Comparison of ENCODE assay signal across 36 mouse cellular contexts in genomic region chr16:57099572-57100237, GRCm38 (mm10). TPM values are rescaled to one million over a fixed set of nuclear protein-coding genes. Genes with fewer than 3 reads are reported as not detected.
"Had no signal": no experiment of that assay in that cellular context is flagged by ENCODE, and none has a peak within 500 bp of the region (broad histone marks: within the 10 kb centered on the region; RNA-seq: fewer than 3 reads in every experiment).

No protein-coding gene starts in this region.

- H3K4me1 ChIP-seq: heart, embryonic 13.5 days; heart, embryonic 15.5 days; hindbrain, embryonic 13.5 days; hindbrain, embryonic 15.5 days; limb, embryonic 13.5 days; limb, embryonic 15.5 days; liver, embryonic 12.5 days had no signal

- H3K4me3 ChIP-seq: heart, adult 2 months; heart, embryonic 13.5 days; heart, embryonic 15.5 days; hindbrain, embryonic 13.5 days; hindbrain, embryonic 15.5 days; kidney, embryonic 15.5 days; limb, embryonic 13.5 days; limb, embryonic 15.5 days; liver, embryonic 12.5 days had no signal

- H3K27me3 ChIP-seq: heart, embryonic 13.5 days; heart, embryonic 15.5 days; hindbrain, embryonic 13.5 days; hindbrain, embryonic 15.5 days; kidney, embryonic 15.5 days; limb, embryonic 13.5 days; limb, embryonic 15.5 days; liver, embryonic 12.5 days had no signal

- DNase-seq: gastrocnemius, postnatal 14 days; gastrocnemius, postnatal 36 days; heart, adult 11 months; heart, adult 2 months; heart, postnatal 14 days; heart, postnatal 36 days; kidney, adult 11 months; kidney, adult 2 months; kidney, adult 9 months; kidney, postnatal 14 days; kidney, postnatal 36 days; layer of hippocampus, adult 9-11 months; layer of hippocampus, postnatal 36 days; left cerebral cortex, postnatal 4 days had no signal

- H3K36me3 ChIP-seq: heart, embryonic 13.5 days; heart, embryonic 15.5 days; hindbrain, embryonic 13.5 days; hindbrain, embryonic 15.5 days; kidney, embryonic 15.5 days; limb, embryonic 13.5 days; limb, embryonic 15.5 days; liver, embryonic 12.5 days had no signal

- H3K27ac ChIP-seq: heart, adult 2 months; heart, embryonic 13.5 days; heart, embryonic 15.5 days; hindbrain, embryonic 13.5 days; hindbrain, embryonic 15.5 days; hindbrain, postnatal 0 days; kidney, embryonic 15.5 days; kidney, postnatal 0 days; limb, embryonic 13.5 days; limb, embryonic 15.5 days; liver, embryonic 12.5 days had no signal

RNA-seq across cellular contexts. Expression of gene Tmem45a2, which starts 28.5 kb away (rescaled TPM):
- total RNA-seq: gastrocnemius, adult 18-20 months; gastrocnemius, adult 8-10 months; gastrocnemius, postnatal 14 days; gastrocnemius, postnatal 36 days; heart, adult 2 months; heart, postnatal 14 days; heart, postnatal 36 days; layer of hippocampus, adult 18-20 months; layer of hippocampus, postnatal 14 days; left cerebral cortex, postnatal 10 days; left cerebral cortex, postnatal 25 days; left cerebral cortex, postnatal 4 days; liver, adult 2 months had no signal
- polyA plus RNA-seq: gonadal fat pad, adult 2 months; heart, adult 2 months; heart, embryonic 11.5 days; hindbrain, embryonic 11.5 days; kidney, adult 2 months; large intestine, adult 2 months; limb, embryonic 11.5 days; limb, embryonic 15.5 days; liver, adult 2 months; liver, embryonic 12.5 days had no signal
